Mouse (Mus musculus): ENCODE data around the gene Abcc5.
"Not testable (repeated sequence)": the region's sequence is repeated elsewhere in the genome, so short reads cannot be mapped to it uniquely, and the experiment has no call there.

The Abcc5 gene

GRCm38 (mm10) chr16:20425855-20426598 lies at the start of gene Abcc5:
Abcc5 (minus strand) TSS chr16:20426394.
- DNase-seq (ENCODE audit: low spot score), result peak; percentile 92

GRCm38 (mm10) chr16:20475335-20475734 lies 49.1 kb upstream of the Abcc5 start:
- peak; percentile 20 for DNase-seq (ENCODE audit: low spot score)

- no peak for DNase-seq (ENCODE audit: low spot score)
Measured at GRCm38 (mm10) chr16:20474786-20475185, 48.6 kb upstream of the Abcc5 start.

GRCm38 (mm10) chr16:20474211-20474610 lies 48.0 kb upstream of the Abcc5 start:
- no peak for DNase-seq (ENCODE audit: low spot score)

GRCm38 (mm10) chr16:20473748-20474147 lies 47.6 kb upstream of the Abcc5 start:
- no peak for DNase-seq (ENCODE audit: low spot score)

- no peak for DNase-seq (ENCODE audit: low spot score)
Measured at GRCm38 (mm10) chr16:20471686-20472085, 45.5 kb upstream of the Abcc5 start.

- no peak for DNase-seq (ENCODE audit: low spot score)
Measured at GRCm38 (mm10) chr16:20470981-20471380, 44.8 kb upstream of the Abcc5 start.

- DNase-seq (ENCODE audit: low spot score), result no peak
Measured at GRCm38 (mm10) chr16:20464725-20465124, 38.5 kb upstream of the Abcc5 start.

- DNase-seq (ENCODE audit: low spot score), result not testable (repeated sequence)
Measured at GRCm38 (mm10) chr16:20458736-20459135, 32.5 kb upstream of the Abcc5 start.

GRCm38 (mm10) chr16:20456106-20456505 lies 29.9 kb upstream of the Abcc5 start:
- no peak for DNase-seq (ENCODE audit: low spot score)

GRCm38 (mm10) chr16:20454155-20454654 lies 28.0 kb upstream of the Abcc5 start:
- no peak for DNase-seq (ENCODE audit: low spot score)

- no peak for DNase-seq (ENCODE audit: low spot score)
Measured at GRCm38 (mm10) chr16:20451774-20452173, 25.6 kb upstream of the Abcc5 start.

- no peak for DNase-seq (ENCODE audit: low spot score)
Measured at GRCm38 (mm10) chr16:20445871-20446270, 19.7 kb upstream of the Abcc5 start.

GRCm38 (mm10) chr16:20444831-20445388 lies 18.7 kb upstream of the Abcc5 start:
- no peak for DNase-seq (ENCODE audit: low spot score)

- DNase-seq (ENCODE audit: low spot score), result no peak
Measured at GRCm38 (mm10) chr16:20442871-20443270, 16.7 kb upstream of the Abcc5 start.

GRCm38 (mm10) chr16:20438673-20439415 lies 12.7 kb upstream of the Abcc5 start:
- no peak for DNase-seq (ENCODE audit: low spot score)

GRCm38 (mm10) chr16:20438046-20438445 lies 11.9 kb upstream of the Abcc5 start:
- DNase-seq (ENCODE audit: low spot score), result not testable (repeated sequence)

GRCm38 (mm10) chr16:20436281-20436680 lies 10.1 kb upstream of the Abcc5 start:
- no peak for DNase-seq (ENCODE audit: low spot score)

- DNase-seq (ENCODE audit: low spot score), result no peak
Measured at GRCm38 (mm10) chr16:20429328-20429727, 3.1 kb upstream of the Abcc5 start.

- no peak for DNase-seq (ENCODE audit: low spot score)
Measured at GRCm38 (mm10) chr16:20427566-20427965, 1.4 kb upstream of the Abcc5 start.

- peak; percentile 24 for DNase-seq (ENCODE audit: low spot score)
Measured at GRCm38 (mm10) chr16:20424719-20425650, 1.2 kb downstream of the Abcc5 start.

GRCm38 (mm10) chr16:20424226-20424663 lies 1.9 kb downstream of the Abcc5 start:
- peak; percentile 16 for DNase-seq (ENCODE audit: low spot score)
